Mouse (Mus musculus) C2C12 (cell line): Measurements from ENCODE around the gene Baiap2l1. TPM values are rescaled to one million over a fixed set of nuclear protein-coding genes. Genes with fewer than 3 reads are reported as not detected.

Experiments
- H3K27me3 ChIP-seq: one replicate; pipeline ENCODE4 v1.6.1; 2011; ENCODE audit not compliant: control insufficient read depth, insufficient read depth, insufficient read length
- H3K36me3 ChIP-seq: one replicate; pipeline ENCODE4 v1.6.1; 2011; ENCODE audit not compliant: control insufficient read depth, insufficient read depth
- H3K4me3 ChIP-seq: one replicate; pipeline ENCODE4 v1.5.1; 2011; ENCODE audit warnings: mild to moderate bottlenecking, control low read depth; ENCODE audit not compliant: poor library complexity, insufficient read depth, severe bottlenecking
- H3K79me2 ChIP-seq: one replicate; pipeline ENCODE4 v1.6.1; 2011; ENCODE audit not compliant: control insufficient read depth, insufficient read depth
- H3K79me3 ChIP-seq: one replicate; pipeline ENCODE4 v1.6.1; 2011; ENCODE audit warnings: low read depth, control low read depth
- H3ac ChIP-seq: one replicate; pipeline ENCODE3; 2011; ENCODE audit warnings: low read depth; ENCODE audit not compliant: control insufficient read depth, insufficient read length
- CEBPB ChIP-seq: IDR thresholded peaks from one replicate; pipeline ENCODE4 v1.6.1; 2011; ENCODE audit warnings: low read depth, mild to moderate bottlenecking, control low read depth, moderate library complexity
- CTCF ChIP-seq: IDR thresholded peaks from one replicate; pipeline ENCODE4 v1.5.1; 2011; ENCODE audit not compliant: control insufficient read depth, insufficient read depth, insufficient read length
- FOSL1 ChIP-seq: IDR thresholded peaks from one replicate; pipeline ENCODE4 v1.8.0; 2011; ENCODE audit warnings: mild to moderate bottlenecking, low read length; ENCODE audit not compliant: poor library complexity, insufficient read depth, severe bottlenecking
- MAX ChIP-seq: IDR thresholded peaks from one replicate; pipeline ENCODE4 v1.6.1; 2011; ENCODE audit warnings: mild to moderate bottlenecking, control low read depth
- MYOD1 ChIP-seq: IDR thresholded peaks from one replicate; pipeline ENCODE4 v1.6.1; 2011; ENCODE audit warnings: low read depth; ENCODE audit not compliant: control insufficient read depth, insufficient read length
- MYOG ChIP-seq: IDR thresholded peaks from one replicate; pipeline ENCODE4 v1.6.1; 2011; ENCODE audit not compliant: control insufficient read depth, insufficient read length; ENCODE audit errors: extremely low read depth
- USF1 ChIP-seq: IDR thresholded peaks from one replicate; pipeline ENCODE4 v1.6.1; 2011; ENCODE audit warnings: low read depth, mild to moderate bottlenecking, control low read depth, moderate library complexity
- polyA plus RNA-seq: library from polyadenylated mRNA; unstranded; fragments of >200 nt; fragmentation: generic; extraction: Trizol; gene quantifications from one replicate; pipeline ENCODE4 v1.2.1, GENCODE M21; 2012; ENCODE audit warnings: missing spikeins

Baiap2l1 gene
- polyA plus RNA-seq, 1 experiment, result 18.9 TPM

DNA sequence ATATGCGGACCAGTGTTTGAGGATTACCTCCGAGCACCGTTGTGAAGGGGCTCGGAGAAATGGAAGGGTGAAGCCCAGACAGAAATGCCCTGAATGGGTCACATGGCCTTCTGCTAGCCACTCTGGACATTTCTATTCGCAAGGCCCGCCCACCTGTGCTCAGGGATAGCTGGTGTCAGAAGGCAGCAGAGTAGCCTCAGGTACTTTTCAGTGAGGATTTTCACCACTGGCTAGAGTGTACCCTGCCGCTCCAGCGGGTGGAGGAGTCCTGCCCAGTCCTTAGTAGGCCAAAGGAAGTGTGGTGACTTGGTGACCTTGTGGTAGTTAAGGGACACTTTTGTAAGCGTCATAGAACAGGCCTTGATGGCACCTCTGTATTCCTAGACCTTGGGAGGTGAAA, 96.6 kb downstream of the Baiap2l1 start:
- no peak overlapping the region for H3K4me3 ChIP-seq
- peaks cover 55% of the 10 kb centered on the region for H3K79me3 ChIP-seq
- H3K27me3 ChIP-seq, result no peaks in the 10 kb centered on the region
- TF ChIP-seq MYOG, result no peak
- TF ChIP-seq FOSL1, result no peak
- TF ChIP-seq USF1, result no peak
- TF ChIP-seq MYOD1, result no peak
- no peak for TF ChIP-seq CEBPB
- no peak for TF ChIP-seq CTCF
- TF ChIP-seq MAX, result no peak
- H3K36me3 ChIP-seq, result peaks cover 24% of the 10 kb centered on the region
- H3K79me2 ChIP-seq, result peaks cover 81% of the 10 kb centered on the region
- H3ac ChIP-seq, result no peak overlapping the region

DNA sequence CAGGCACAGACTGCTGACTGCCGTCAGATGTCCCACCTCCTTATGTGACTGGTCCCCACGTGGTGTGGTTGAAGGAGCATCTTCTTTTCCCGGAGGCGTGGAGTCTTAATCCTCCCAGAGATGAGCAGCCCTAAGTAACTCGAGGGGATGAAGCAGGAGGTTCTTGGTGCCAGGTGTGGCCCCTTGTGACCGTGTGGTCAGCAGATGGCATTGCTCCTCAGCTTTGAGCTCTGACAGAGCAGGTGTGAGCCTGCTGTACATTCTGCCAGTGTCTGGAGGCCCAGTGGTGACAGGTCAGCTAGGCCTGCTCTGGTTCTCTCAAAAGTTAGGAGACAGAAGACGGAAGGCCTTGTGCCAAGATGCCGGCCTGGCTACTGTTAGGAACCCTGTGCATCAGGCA, 97.4 kb downstream of the Baiap2l1 start:
- Histone ChIP-seq H3K27me3 (no peaks in the 10 kb centered on the region), H3K79me2 (peaks cover 89% of the 10 kb centered on the region), H3K79me3 (peaks cover 60% of the 10 kb centered on the region), H3K36me3 (peaks cover 20% of the 10 kb centered on the region), H3K4me3 (no peak overlapping the region), H3ac (no peak overlapping the region)
- TF ChIP-seq MYOG (no peak), USF1 (no peak), CTCF (no peak), CEBPB (no peak), MYOD1 (no peak), FOSL1 (no peak), MAX (no peak)

- Histone ChIP-seq H3K79me3 (peaks cover 61% of the 10 kb centered on the region), H3K4me3 (no peak overlapping the region), H3K36me3 (peaks cover 11% of the 10 kb centered on the region), H3ac (no peak overlapping the region), H3K79me2 (peaks cover 83% of the 10 kb centered on the region), H3K27me3 (no peaks in the 10 kb centered on the region)
- TF ChIP-seq MAX, result no peak
- TF ChIP-seq CEBPB, result no peak
Measured at GRCm38 (mm10) chr5:144259228-144259627, 98.7 kb downstream of the Baiap2l1 start.

DNA sequence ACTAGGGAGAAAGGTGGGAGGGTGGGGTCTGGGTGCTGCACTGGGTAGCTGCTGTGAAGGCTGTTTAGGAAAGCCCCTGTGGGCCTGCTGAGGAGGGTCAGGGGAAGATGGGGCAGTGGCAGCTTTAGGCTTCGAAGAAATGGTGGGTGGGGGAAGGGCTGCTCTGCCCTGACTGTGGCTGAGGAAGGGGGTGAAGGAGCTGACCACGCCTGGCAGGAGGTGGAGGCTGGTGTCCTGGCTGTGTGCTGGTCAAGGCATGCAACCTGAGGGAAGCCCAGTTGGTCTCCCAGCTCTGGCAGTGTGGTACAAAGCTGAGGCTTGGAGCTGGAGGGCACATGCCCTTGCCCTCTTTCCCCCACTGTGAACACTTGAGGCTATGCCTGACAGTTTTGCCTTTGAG, 99.2 kb downstream of the Baiap2l1 start:
- no peak for TF ChIP-seq MYOD1
- TF ChIP-seq MAX, result no peak
- TF ChIP-seq MYOG, result no peak
- TF ChIP-seq FOSL1, result no peak
- TF ChIP-seq CEBPB, result no peak
- no peak for TF ChIP-seq USF1
- no peak for TF ChIP-seq CTCF
- no peaks in the 10 kb centered on the region for H3K27me3 ChIP-seq
- peaks cover 82% of the 10 kb centered on the region for H3K79me2 ChIP-seq
- H3ac ChIP-seq, result no peak overlapping the region
- no peak overlapping the region for H3K4me3 ChIP-seq
- peaks cover 61% of the 10 kb centered on the region for H3K79me3 ChIP-seq
- H3K36me3 ChIP-seq, result peaks cover 11% of the 10 kb centered on the region

- peaks cover 77% of the 10 kb centered on the region for H3K79me2 ChIP-seq
- TF ChIP-seq MYOG (no peak), FOSL1 (no peak), MYOD1 (no peak), MAX (no peak), CEBPB (no peak), CTCF (no peak), USF1 (no peak)
- H3K79me3 ChIP-seq, result peaks cover 58% of the 10 kb centered on the region
- H3K4me3 ChIP-seq, result no peak overlapping the region
- peaks cover 11% of the 10 kb centered on the region for H3K36me3 ChIP-seq
- H3K27me3 ChIP-seq, result no peaks in the 10 kb centered on the region
- H3ac ChIP-seq, result peak overlapping the region; percentile 34
Measured at GRCm38 (mm10) chr5:144258131-144258611, 99.7 kb downstream of the Baiap2l1 start.

DNA sequence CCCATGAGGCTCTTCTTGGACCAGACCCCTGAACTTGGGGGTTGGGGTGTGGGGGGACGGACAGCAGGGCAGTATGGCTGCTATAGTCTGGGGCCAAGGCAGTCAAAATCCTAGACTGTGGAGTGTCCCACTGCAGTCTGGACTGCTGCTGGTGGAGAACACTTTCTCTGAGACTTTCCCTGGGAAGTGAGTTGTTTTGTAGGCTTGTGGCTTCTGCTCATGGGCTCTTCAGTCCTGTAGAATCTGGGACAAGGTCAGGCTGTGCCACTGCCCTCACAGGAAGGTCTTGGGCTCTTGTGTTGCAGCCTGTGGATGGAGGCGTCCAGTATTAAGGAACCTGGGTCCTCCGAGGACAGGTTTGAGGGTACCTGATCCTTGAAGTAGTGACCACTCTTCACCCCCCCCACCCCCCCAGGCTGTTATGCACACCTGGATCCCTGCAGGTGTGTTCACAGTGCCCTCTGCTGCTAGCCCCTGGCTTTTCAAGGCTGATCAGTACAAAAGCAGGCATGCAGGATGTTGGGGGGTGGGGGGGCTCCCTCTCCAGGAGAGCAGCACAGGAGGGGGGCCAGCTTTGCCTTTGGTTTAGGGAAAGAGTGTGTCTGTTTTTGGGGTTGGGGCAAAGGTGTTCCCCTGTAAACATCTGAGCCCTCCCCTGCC, 100.3 kb downstream of the Baiap2l1 start:
- Histone ChIP-seq H3K79me2 (peaks cover 71% of the 10 kb centered on the region), H3K79me3 (peaks cover 58% of the 10 kb centered on the region), H3ac (no peak overlapping the region), H3K27me3 (no peaks in the 10 kb centered on the region), H3K36me3 (peaks cover 11% of the 10 kb centered on the region), H3K4me3 (peak overlapping the region; percentile 6)
- TF ChIP-seq USF1 (no peak), MYOG (no peak), CEBPB (no peak), MYOD1 (no peak), CTCF (no peak), FOSL1 (no peak), MAX (no peak)
